Mouse (Mus musculus): ENCODE data around the gene Sult2b1.

GRCm38 (mm10) chr7:45791756-45792490 is 7.5 kb upstream of the Sult2b1 start:
- TF ChIP-seq POLR2A (IDR thresholded peaks at IDR 0.05; ENCODE audit: insufficient read depth, low read depth, low read length) (no peak), CTCF (IDR thresholded peaks at IDR 0.05) (no peak)
